Mouse (Mus musculus): Measurements from ENCODE around the gene Nebl. TPM values are rescaled to one million over a fixed set of nuclear protein-coding genes. Genes with fewer than 3 reads are reported as not detected.

The Nebl gene
- polyA plus RNA-seq, 1 experiment, result 6.5 TPM

- Histone ChIP-seq H3K4me1 (ENCODE audit: control insufficient read depth, insufficient read depth, insufficient read length) (no peaks in the 10 kb centered on the region), H3K27ac (ENCODE audit: insufficient read depth, low read length) (no peak overlapping the region), H3K4me3 (ENCODE audit: extremely low read depth, insufficient read depth, insufficient read length) (no peak overlapping the region), H3K27me3 (ENCODE audit: control insufficient read depth, insufficient read depth, low read length) (no peaks in the 10 kb centered on the region; the same call in 1 of the 2 replicates), H3K36me3 (ENCODE audit: control insufficient read depth, insufficient read depth, low read length) (no peaks in the 10 kb centered on the region)
- TF ChIP-seq CTCF (IDR thresholded peaks at IDR 0.05; ENCODE audit: extremely low read depth, insufficient read depth, insufficient read length, insufficient replicate concordance), result no peak
- no peak for TF ChIP-seq POLR2A (IDR thresholded peaks at IDR 0.05; ENCODE audit: low read depth, low read length)
- WGBS, result 53% methylated on average over 7 of the region's 7 CpGs
- no peak for DNase-seq (ENCODE audit: low read depth in 1 of 2, low spot score in 2 of 2)
These were observed 88.5 kb downstream of the Nebl start for GRCm38 (mm10) chr2:17642770-17643169.

- H3K36me3 ChIP-seq (ENCODE audit: control insufficient read depth, insufficient read depth, low read length), result no peaks in the 10 kb centered on the region
- WGBS, result 90% methylated on average over 4 of the region's 4 CpGs
- DNase-seq (ENCODE audit: low read depth in 1 of 2, low spot score in 2 of 2), result no peak
- H3K27ac ChIP-seq (ENCODE audit: insufficient read depth, low read length), result no peak overlapping the region
- no peak for TF ChIP-seq CTCF (IDR thresholded peaks at IDR 0.05; ENCODE audit: extremely low read depth, insufficient read depth, insufficient read length, insufficient replicate concordance)
- no peak for TF ChIP-seq POLR2A (IDR thresholded peaks at IDR 0.05; ENCODE audit: low read depth, low read length)
- no peaks in the 10 kb centered on the region for H3K4me1 ChIP-seq (ENCODE audit: control insufficient read depth, insufficient read depth, insufficient read length)
- H3K4me3 ChIP-seq (ENCODE audit: extremely low read depth, insufficient read depth, insufficient read length), result no peak overlapping the region
- no peaks in the 10 kb centered on the region; the same call in 1 of the 2 replicates for H3K27me3 ChIP-seq (ENCODE audit: control insufficient read depth, insufficient read depth, low read length)
These were observed 90.4 kb downstream of the Nebl start for GRCm38 (mm10) chr2:17640861-17641260.

- Histone ChIP-seq H3K4me1 (ENCODE audit: control insufficient read depth, insufficient read depth, insufficient read length) (no peaks in the 10 kb centered on the region), H3K27me3 (ENCODE audit: control insufficient read depth, insufficient read depth, low read length) (no peaks in the 10 kb centered on the region; the same call in 1 of the 2 replicates), H3K4me3 (ENCODE audit: extremely low read depth, insufficient read depth, insufficient read length) (no peak overlapping the region), H3K27ac (ENCODE audit: insufficient read depth, low read length) (no peak overlapping the region), H3K36me3 (ENCODE audit: control insufficient read depth, insufficient read depth, low read length) (no peaks in the 10 kb centered on the region)
- WGBS, result 65% methylated on average over 5 of the region's 5 CpGs
- no peak for DNase-seq (ENCODE audit: low read depth in 1 of 2, low spot score in 2 of 2)
- TF ChIP-seq POLR2A (IDR thresholded peaks at IDR 0.05; ENCODE audit: low read depth, low read length) (no peak), CTCF (IDR thresholded peaks at IDR 0.05; ENCODE audit: extremely low read depth, insufficient read depth, insufficient read length, insufficient replicate concordance) (no peak)
These were observed 92.6 kb downstream of the Nebl start for GRCm38 (mm10) chr2:17638631-17639030.

- Histone ChIP-seq H3K27ac (ENCODE audit: insufficient read depth, low read length) (no peak overlapping the region), H3K36me3 (ENCODE audit: control insufficient read depth, insufficient read depth, low read length) (no peaks in the 10 kb centered on the region), H3K4me3 (ENCODE audit: extremely low read depth, insufficient read depth, insufficient read length) (no peak overlapping the region), H3K27me3 (ENCODE audit: control insufficient read depth, insufficient read depth, low read length) (no peaks in the 10 kb centered on the region), H3K4me1 (ENCODE audit: control insufficient read depth, insufficient read depth, insufficient read length) (no peaks in the 10 kb centered on the region)
- TF ChIP-seq POLR2A (IDR thresholded peaks at IDR 0.05; ENCODE audit: low read depth, low read length), result no peak
- no peak for TF ChIP-seq CTCF (IDR thresholded peaks at IDR 0.05; ENCODE audit: extremely low read depth, insufficient read depth, insufficient read length, insufficient replicate concordance)
- WGBS, result 44% methylated on average over 3 of the region's 3 CpGs
- no peak for DNase-seq (ENCODE audit: low read depth in 1 of 2, low spot score in 2 of 2)
These were observed 107.3 kb downstream of the Nebl start for GRCm38 (mm10) chr2:17623931-17624330.

GRCm38 (mm10) chr2:17610259-17610658 lies 121.0 kb downstream of the Nebl start:
- Histone ChIP-seq H3K4me3 (ENCODE audit: extremely low read depth, insufficient read depth, insufficient read length) (no peak overlapping the region), H3K27me3 (ENCODE audit: control insufficient read depth, insufficient read depth, low read length) (no peaks in the 10 kb centered on the region), H3K27ac (ENCODE audit: insufficient read depth, low read length) (no peak overlapping the region), H3K4me1 (ENCODE audit: control insufficient read depth, insufficient read depth, insufficient read length) (no peaks in the 10 kb centered on the region), H3K36me3 (ENCODE audit: control insufficient read depth, insufficient read depth, low read length) (no peaks in the 10 kb centered on the region)
- 86% methylated on average over 3 of the region's 3 CpGs for WGBS
- TF ChIP-seq CTCF (IDR thresholded peaks at IDR 0.05; ENCODE audit: extremely low read depth, insufficient read depth, insufficient read length, insufficient replicate concordance), result no peak
- no peak for TF ChIP-seq POLR2A (IDR thresholded peaks at IDR 0.05; ENCODE audit: low read depth, low read length)
- no peak for DNase-seq (ENCODE audit: low read depth in 1 of 2, low spot score in 2 of 2)

GRCm38 (mm10) chr2:17603573-17603972 lies 127.7 kb downstream of the Nebl start:
- no peaks in the 10 kb centered on the region for H3K4me1 ChIP-seq (ENCODE audit: control insufficient read depth, insufficient read depth, insufficient read length)
- no peak overlapping the region for H3K27ac ChIP-seq (ENCODE audit: insufficient read depth, low read length)
- WGBS, result 79% methylated on average over 4 of the region's 4 CpGs
- H3K36me3 ChIP-seq (ENCODE audit: control insufficient read depth, insufficient read depth, low read length), result no peaks in the 10 kb centered on the region
- no peaks in the 10 kb centered on the region for H3K27me3 ChIP-seq (ENCODE audit: control insufficient read depth, insufficient read depth, low read length)
- DNase-seq (ENCODE audit: low read depth in 1 of 2, low spot score in 2 of 2), result no peak
- TF ChIP-seq POLR2A (IDR thresholded peaks at IDR 0.05; ENCODE audit: low read depth, low read length) (no peak), CTCF (IDR thresholded peaks at IDR 0.05; ENCODE audit: extremely low read depth, insufficient read depth, insufficient read length, insufficient replicate concordance) (no peak)
- no peak overlapping the region for H3K4me3 ChIP-seq (ENCODE audit: extremely low read depth, insufficient read depth, insufficient read length)

- no peak for DNase-seq (ENCODE audit: low read depth in 1 of 2, low spot score in 2 of 2)
- WGBS, result 84% methylated on average over 2 of the region's 2 CpGs
These were observed 130.6 kb downstream of the Nebl start for GRCm38 (mm10) chr2:17600652-17601051.

More at GRCm38 (mm10) chr2:17600652-17601051, 130.6 kb downstream of the Nebl start:
- no peaks in the 10 kb centered on the region for H3K4me1 ChIP-seq (ENCODE audit: control insufficient read depth, insufficient read depth, insufficient read length)
- no peak for TF ChIP-seq CTCF (IDR thresholded peaks at IDR 0.05; ENCODE audit: extremely low read depth, insufficient read depth, insufficient read length, insufficient replicate concordance)
- TF ChIP-seq POLR2A (IDR thresholded peaks at IDR 0.05; ENCODE audit: low read depth, low read length), result no peak
- H3K27ac ChIP-seq (ENCODE audit: insufficient read depth, low read length), result no peak overlapping the region
- no peaks in the 10 kb centered on the region for H3K36me3 ChIP-seq (ENCODE audit: control insufficient read depth, insufficient read depth, low read length)
- no peaks in the 10 kb centered on the region for H3K27me3 ChIP-seq (ENCODE audit: control insufficient read depth, insufficient read depth, low read length)
- H3K4me3 ChIP-seq (ENCODE audit: extremely low read depth, insufficient read depth, insufficient read length), result no peak overlapping the region

All from spleen, adult 2 months (tissue).